In genomic region chr6:31637371-31638052, GRCm38 (mm10) we compare ENCODE assay signal across 9 mouse cellular contexts.
DNase-seq lines count a peak whose midpoint lies in the region; ATAC-seq and TF ChIP-seq lines count a peak whose summit lies in the region.
"Had no signal": no experiment of that assay in that cellular context is flagged by ENCODE, and none has a peak within 500 bp of the region (broad histone marks: within the 10 kb centered on the region; RNA-seq: fewer than 3 reads in every experiment).

No protein-coding gene starts in this region.

- no peaks in the 10 kb centered on the region for H3K9me3 ChIP-seq in midbrain, embryonic 11.5 days (ENCODE audit: control insufficient read depth, low read length)
- H3K9me3 ChIP-seq in midbrain, embryonic 16.5 days (replicated peaks; ENCODE audit: control insufficient read depth, low read length, poor library complexity, severe bottlenecking), result no peaks in the 10 kb centered on the region
- no peaks in the 10 kb centered on the region for H3K9me3 ChIP-seq in hindbrain, embryonic 15.5 days
- H3K9me3 ChIP-seq in stomach, postnatal 0 days (ENCODE audit: control insufficient read depth, low read length), result no peaks in the 10 kb centered on the region

- H3K4me3 ChIP-seq in heart, adult 2 months, result no peak overlapping the region
- no peak overlapping the region for H3K4me3 ChIP-seq in midbrain, embryonic 11.5 days (ENCODE audit: low read depth, low read length)
- H3K4me3 ChIP-seq in midbrain, embryonic 16.5 days (ENCODE audit: low read depth, low read length), result no peak overlapping the region
- H3K4me3 ChIP-seq in hindbrain, embryonic 15.5 days, result no peak overlapping the region
- no peak overlapping the region for H3K4me3 ChIP-seq in stomach, postnatal 0 days (ENCODE audit: low read depth, low read length)

- TF ChIP-seq POLR2A in heart, adult 2 months (IDR thresholded peaks at IDR 0.05; ENCODE audit: insufficient read depth, low read depth, low read length), result peak; percentile 37; the same call in 1 of the 2 replicates

- WGBS in heart, adult 2 months, result 29% methylated on average over 16 of the region's 16 CpGs
- 17% methylated on average over 16 of the region's 16 CpGs for WGBS in midbrain, embryonic 11.5 days
- WGBS in midbrain, embryonic 16.5 days, result 20% methylated on average over 16 of the region's 16 CpGs
- WGBS in hindbrain, embryonic 15.5 days, result 24% methylated on average over 16 of the region's 16 CpGs
- WGBS in stomach, postnatal 0 days, result 27% methylated on average over 16 of the region's 16 CpGs

- peak overlapping the region; percentile 82 for H3K27ac ChIP-seq in heart, adult 2 months
- H3K27ac ChIP-seq in midbrain, embryonic 11.5 days (ENCODE audit: low read depth, low read length), result no peak overlapping the region
- H3K27ac ChIP-seq in midbrain, embryonic 16.5 days (ENCODE audit: low read length), result no peak overlapping the region
- no peak overlapping the region for H3K27ac ChIP-seq in hindbrain, embryonic 15.5 days (replicated peaks)
- H3K27ac ChIP-seq in stomach, postnatal 0 days (replicated peaks), result no peak overlapping the region

- no peaks in the 10 kb centered on the region for H3K79me2 ChIP-seq in heart, adult 2 months (replicated peaks; ENCODE audit: control insufficient read depth, insufficient read depth, low read length)

- DNase-seq in heart, adult 2 months, result peak; percentile 28 to 31
- no peak for DNase-seq in heart, postnatal 10 days
- peak; percentile 87 for DNase-seq in midbrain, embryonic 11.5 days (ENCODE audit: low spot score, missing footprints)
- DNase-seq in stomach, postnatal 0 days (ENCODE audit: low spot score), result no peak
- DNase-seq in adrenal gland, postnatal 4 days (ENCODE audit: low spot score in 2 of 2), result no peak
- DNase-seq: adrenal gland, postnatal 25 days had no signal

- TF ChIP-seq EP300 in heart, adult 2 months (IDR thresholded peaks at IDR 0.05; ENCODE audit: insufficient read depth, low read depth, low read length), result no peak
- TF ChIP-seq EP300 in stomach, postnatal 0 days (optimal IDR thresholded peaks at IDR 0.05), result no peak

- H3K9ac ChIP-seq in heart, adult 2 months (ENCODE audit: low read depth, low read length), result peak overlapping the region; percentile 7; the same call in 1 of the 2 replicates
- H3K9ac ChIP-seq in midbrain, embryonic 11.5 days (ENCODE audit: low read length), result no peak overlapping the region; the same call in 1 of the 2 replicates
- no peak overlapping the region for H3K9ac ChIP-seq in midbrain, embryonic 16.5 days (ENCODE audit: low read depth, low read length)
- no peak overlapping the region for H3K9ac ChIP-seq in hindbrain, embryonic 15.5 days
- H3K9ac ChIP-seq in stomach, postnatal 0 days (ENCODE audit: low read length), result no peak overlapping the region

- H3K27me3 ChIP-seq in heart, adult 2 months (ENCODE audit: control insufficient read depth, insufficient read depth, low read length), result no peaks in the 10 kb centered on the region
- H3K27me3 ChIP-seq in midbrain, embryonic 11.5 days (ENCODE audit: control insufficient read depth, insufficient read depth, low read length), result no peaks in the 10 kb centered on the region
- H3K27me3 ChIP-seq in midbrain, embryonic 16.5 days (ENCODE audit: control insufficient read depth, insufficient read depth, low read depth, low read length), result no peaks in the 10 kb centered on the region; the same call in 1 of the 2 replicates
- peaks cover 6% of the 10 kb centered on the region; the same call in 1 of the 2 replicates for H3K27me3 ChIP-seq in hindbrain, embryonic 15.5 days
- no peaks in the 10 kb centered on the region for H3K27me3 ChIP-seq in stomach, postnatal 0 days (ENCODE audit: control insufficient read depth, insufficient read depth, low read length)

- intact Hi-C loops in heart, adult 2 months (cut with DNase I), result loop anchor here (2.0 kb wide), 1 partner anchor 75 kb away; the partner anchor contains the start of gene Podxl
- intact Hi-C loops in heart, postnatal 10 days (cut with DNase I), result loop anchor here (1.0 to 5.0 kb wide), 2 partner anchors 75 to 90 kb away; no protein-coding TSS in a partner anchor

- H3K4me1 ChIP-seq in heart, adult 2 months (ENCODE audit: control insufficient read depth, insufficient read depth, low read length), result peaks cover 11% of the 10 kb centered on the region
- H3K4me1 ChIP-seq in midbrain, embryonic 11.5 days (ENCODE audit: control insufficient read depth, insufficient read depth, low read length), result peaks cover 4% of the 10 kb centered on the region
- H3K4me1 ChIP-seq in midbrain, embryonic 16.5 days (ENCODE audit: control insufficient read depth, insufficient read depth, low read length), result no peaks in the 10 kb centered on the region
- peaks cover 8% of the 10 kb centered on the region; the same call in 1 of the 2 replicates for H3K4me1 ChIP-seq in hindbrain, embryonic 15.5 days (replicated peaks)
- 0 out of 2 replicates have a peak, but pooled peaks cover under 1% of the 10 kb centered on the region for H3K4me1 ChIP-seq in stomach, postnatal 0 days (replicated peaks; ENCODE audit: control insufficient read depth, insufficient read depth)

- no peak; the same call in 1 of the 2 replicates for ATAC-seq in midbrain, embryonic 11.5 days (ENCODE audit: low FRiP score)
- no peak for ATAC-seq in midbrain, embryonic 16.5 days
- no peak for ATAC-seq in hindbrain, embryonic 15.5 days (ENCODE audit: low FRiP score, low read depth)
- no peak for ATAC-seq in stomach, postnatal 0 days (ENCODE audit: low FRiP score, low TSS enrichment)
- ATAC-seq in monocyte, adult 5-6 weeks (replicated peaks; ENCODE audit: insufficient number of reproducible peaks, low FRiP score, low TSS enrichment, poor library complexity, severe bottlenecking), result no peak

- peak; percentile 44 for TF ChIP-seq CTCF in heart, adult 2 months (IDR thresholded peaks at IDR 0.05)
- 0 out of 2 replicates have a peak, but pooled peaks have one; percentile 27 for TF ChIP-seq CTCF in stomach, postnatal 0 days (IDR thresholded peaks at IDR 0.05; ENCODE audit: low read depth)

- H3K4me2 ChIP-seq in midbrain, embryonic 11.5 days, result no peak overlapping the region; the same call in 1 of the 2 replicates
- H3K4me2 ChIP-seq in midbrain, embryonic 16.5 days (ENCODE audit: low read length), result no peak overlapping the region; the same call in 1 of the 2 replicates
- H3K4me2 ChIP-seq in hindbrain, embryonic 15.5 days, result peak overlapping the region; percentile 12; the same call in 1 of the 2 replicates
- no peak overlapping the region for H3K4me2 ChIP-seq in stomach, postnatal 0 days (replicated peaks; ENCODE audit: low read depth)

- H3K36me3 ChIP-seq in heart, adult 2 months (ENCODE audit: control insufficient read depth, insufficient read depth, low read length), result no peaks in the 10 kb centered on the region
- H3K36me3 ChIP-seq in midbrain, embryonic 11.5 days (ENCODE audit: control insufficient read depth, insufficient read depth, low read length), result no peaks in the 10 kb centered on the region
- no peaks in the 10 kb centered on the region for H3K36me3 ChIP-seq in midbrain, embryonic 16.5 days (ENCODE audit: control insufficient read depth, insufficient read depth, low read length)
- H3K36me3 ChIP-seq in hindbrain, embryonic 15.5 days, result no peaks in the 10 kb centered on the region
- no peaks in the 10 kb centered on the region for H3K36me3 ChIP-seq in stomach, postnatal 0 days (ENCODE audit: control insufficient read depth, insufficient read depth, low read length)

Comparison
In these comparisons a context has a peak if more than half of its experiments do, and no peak if none do; other contexts are left out.
1. DNase-seq: peak in heart, adult 2 months (2 of 2) and midbrain, embryonic 11.5 days (single experiment); none in heart, postnatal 10 days (0 of 2), stomach, postnatal 0 days (single experiment) and adrenal gland, postnatal 4 days (0 of 2).